Mouse (Mus musculus) heart, adult 2 months (tissue): Measurements from ENCODE around the gene D430041D05Rik. TPM values are rescaled to one million over a fixed set of nuclear protein-coding genes. Genes with fewer than 3 reads are reported as not detected.

Experiments
- DNase-seq, 2 experiments: peaks; one replicate each; pipeline ENCODE4 v3.0.0; 2021
- H3K27ac ChIP-seq: fragments of 200-600 bp; 2 replicates; pipeline ENCODE4 v1.8.1; 2022
- H3K27me3 ChIP-seq: fragments of 200-500 bp; 2 replicates; pipeline ENCODE4 v1.6.1; 2012; ENCODE audit warnings: mild to moderate bottlenecking, low read length, inconsistent platforms, mixed read lengths; ENCODE audit not compliant: control insufficient read depth, insufficient read depth
- H3K36me3 ChIP-seq: fragments of 200-500 bp; 2 replicates; pipeline ENCODE4 v1.6.1; 2012; ENCODE audit warnings: low read length, inconsistent platforms; ENCODE audit not compliant: control insufficient read depth, insufficient read depth
- H3K4me1 ChIP-seq: fragments of 200-500 bp; 2 replicates; pipeline ENCODE4 v1.6.1; 2011; ENCODE audit warnings: low read length; ENCODE audit not compliant: control insufficient read depth, insufficient read depth
- H3K4me3 ChIP-seq: fragments of 200-600 bp; 2 replicates; pipeline ENCODE4 v1.8.1; 2022
- H3K79me2 ChIP-seq: fragments of 200-500 bp; replicated peaks from 2 replicates; pipeline ENCODE4 v1.6.1; 2012; ENCODE audit warnings: mild to moderate bottlenecking, inconsistent platforms, low read length, moderate library complexity, mixed read lengths; ENCODE audit not compliant: control insufficient read depth, insufficient read depth
- H3K9ac ChIP-seq: fragments of 200-500 bp; 2 replicates; pipeline ENCODE4 v1.6.1; 2012; ENCODE audit warnings: low read depth, mild to moderate bottlenecking, control low read depth, inconsistent platforms, low read length, mixed read lengths
- CTCF ChIP-seq: fragments of 200-600 bp; IDR thresholded peaks from 2 replicates; pipeline ENCODE4 v1.8.1; 2022; ENCODE audit warnings: antibody characterized with exemption, mild to moderate bottlenecking, moderate library complexity
- EP300 ChIP-seq: fragments of 200-500 bp; IDR thresholded peaks from 2 replicates; pipeline ENCODE4 v1.6.1; 2011; ENCODE audit warnings: low read depth, low read length, control low read depth; ENCODE audit not compliant: insufficient read depth
- POLR2A ChIP-seq: fragments of 200-500 bp; IDR thresholded peaks from 2 replicates; pipeline ENCODE4 v1.6.1; 2011; ENCODE audit warnings: mild to moderate bottlenecking, low read depth, low read length, control low read depth; ENCODE audit not compliant: insufficient read depth
- WGBS: fragments of 180-500 bp; shearing (Covaris S2); methylation state at CpG from one replicate; pipeline ENCODE4 v1.1.7; 2018; 5-methylcytosine and 5-hydroxymethylcytosine counted together
- intact Hi-C: fragments of 180-260 bp; cut with DNase I; formaldehyde crosslinking; loops from one replicate; pipeline ENCODE4 v1.15.1; 2025
- polyA plus RNA-seq: library from polyadenylated mRNA; depleted of rRNA; stranded (reverse); fragments of >200 nt; gene quantifications from 2 replicates; pipeline ENCODE4 v1.2.3, GENCODE M21; 2012
- total RNA-seq, 2 experiments: library from RNA; stranded (reverse); gene quantifications; 2 replicates each; pipeline ENCODE4 v1.2.3; 2021

Gene D430041D05Rik
- total and polyA plus RNA-seq, 3 experiments = 0.02 to 0.08 (median 0.05) TPM

- TF ChIP-seq EP300 (no peak), CTCF (no peak), POLR2A (no peak)
- Histone ChIP-seq H3K4me3 (no peak overlapping the region), H3K36me3 (no peaks in the 10 kb centered on the region), H3K27me3 (no peaks in the 10 kb centered on the region), H3K9ac (no peak overlapping the region), H3K27ac (no peak overlapping the region), H3K79me2 (no peaks in the 10 kb centered on the region), H3K4me1 (no peaks in the 10 kb centered on the region)
- 24% methylated on average over 4 of the region's 4 CpGs for WGBS
- no peak for DNase-seq
- intact Hi-C loops = no loop called here
These were observed 226.5 kb downstream of the D430041D05Rik start for GRCm38 (mm10) chr2:104184296-104184695.

- intact Hi-C loops = no loop called here
- WGBS = 75% methylated on average over 5 of the region's 5 CpGs
- Histone ChIP-seq H3K9ac (no peak overlapping the region), H3K4me3 (no peak overlapping the region), H3K27me3 (no peaks in the 10 kb centered on the region), H3K27ac (no peak overlapping the region), H3K36me3 (no peaks in the 10 kb centered on the region), H3K4me1 (no peaks in the 10 kb centered on the region), H3K79me2 (no peaks in the 10 kb centered on the region)
- no peak for DNase-seq
- no peak for TF ChIP-seq POLR2A
- TF ChIP-seq CTCF = no peak
- no peak for TF ChIP-seq EP300
These were observed 227.5 kb downstream of the D430041D05Rik start for GRCm38 (mm10) chr2:104183246-104183845.

GRCm38 (mm10) chr2:104179636-104180035 is 231.2 kb downstream of the D430041D05Rik start:
- TF ChIP-seq EP300 (no peak), POLR2A (no peak), CTCF (no peak)
- no peak overlapping the region for H3K27ac ChIP-seq
- no peak overlapping the region for H3K9ac ChIP-seq
- DNase-seq = no peak
- intact Hi-C loops = no loop called here
- H3K36me3 ChIP-seq = no peaks in the 10 kb centered on the region
- 65% methylated on average over 8 of the region's 8 CpGs for WGBS
- no peak overlapping the region for H3K4me3 ChIP-seq
- no peaks in the 10 kb centered on the region for H3K27me3 ChIP-seq
- peaks cover 7% of the 10 kb centered on the region for H3K4me1 ChIP-seq
- no peaks in the 10 kb centered on the region for H3K79me2 ChIP-seq

- H3K36me3 ChIP-seq = no peaks in the 10 kb centered on the region
- TF ChIP-seq POLR2A (no peak), CTCF (no peak), EP300 (no peak)
- no peaks in the 10 kb centered on the region for H3K27me3 ChIP-seq
- H3K4me3 ChIP-seq = no peak overlapping the region
- no peak overlapping the region for H3K27ac ChIP-seq
- H3K9ac ChIP-seq = no peak overlapping the region
- no peak for DNase-seq
- peaks cover 7% of the 10 kb centered on the region for H3K4me1 ChIP-seq
- no peaks in the 10 kb centered on the region for H3K79me2 ChIP-seq
- intact Hi-C loops = no loop called here
- 80% methylated on average over 4 of the region's 4 CpGs for WGBS
These were observed 232.6 kb downstream of the D430041D05Rik start for GRCm38 (mm10) chr2:104178251-104178650.

GRCm38 (mm10) chr2:104176979-104177704 is 233.7 kb downstream of the D430041D05Rik start:
- 28% methylated on average over 13 of the region's 13 CpGs for WGBS
- peak overlapping the region; percentile 52 for H3K27ac ChIP-seq
- peak; percentile 15 to 41 for DNase-seq
- intact Hi-C loops = no loop called here
- H3K9ac ChIP-seq = peak overlapping the region; percentile 14; the same call in 1 of the 2 replicates
- TF ChIP-seq CTCF (no peak), EP300 (no peak), POLR2A (no peak)
- peaks cover 9% of the 10 kb centered on the region for H3K4me1 ChIP-seq
- H3K79me2 ChIP-seq = no peaks in the 10 kb centered on the region
- no peaks in the 10 kb centered on the region for H3K36me3 ChIP-seq
- no peaks in the 10 kb centered on the region for H3K27me3 ChIP-seq
- H3K4me3 ChIP-seq = peak overlapping the region; percentile 4; the same call in 1 of the 2 replicates
